Mouse (Mus musculus): ENCODE results near the gene Sypl2.

GRCm38 (mm10) chr3:108220661-108221060 is 5.8 kb downstream of the Sypl2 start:
- TF ChIP-seq CTCF (conservative IDR thresholded peaks at IDR 0.05; ENCODE audit: insufficient read depth, insufficient read length, low read depth, low read length) = no peak
- no peak for TF ChIP-seq POLR2A (IDR thresholded peaks at IDR 0.05; ENCODE audit: low read depth, low read length)
